7 mouse cellular contexts compared by ENCODE assay signal in the genomic region with DNA sequence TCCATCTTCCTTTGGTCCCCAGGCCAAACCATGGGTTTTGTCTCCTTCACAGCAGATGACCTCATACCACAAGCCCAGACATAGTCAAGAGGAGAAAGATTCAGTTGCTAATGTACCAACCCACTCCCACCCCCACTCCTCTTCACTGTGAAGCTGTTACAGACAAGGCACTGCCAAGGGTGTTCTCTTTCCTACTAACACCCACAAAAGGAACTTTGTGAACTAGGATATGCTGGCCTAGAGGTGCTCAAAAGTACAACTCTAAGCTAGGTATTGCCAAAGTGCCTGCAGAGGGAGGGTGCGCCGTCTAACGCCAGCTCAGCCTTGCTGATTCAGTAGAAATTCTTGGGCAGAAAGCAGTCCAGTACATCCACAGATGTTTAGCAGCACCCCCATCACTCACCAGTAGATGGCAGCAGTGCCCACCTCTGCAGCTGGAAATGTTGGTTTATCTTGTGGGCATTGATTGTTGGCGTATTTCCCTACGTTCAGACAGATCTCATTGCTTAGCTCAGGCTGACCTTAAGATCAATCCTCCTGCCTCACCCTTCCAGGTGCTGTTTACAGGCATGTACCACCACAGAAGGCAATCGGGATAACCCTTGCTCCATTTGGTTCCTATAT. TPM values are rescaled to one million over a fixed set of nuclear protein-coding genes. Genes with fewer than 3 reads are reported as not detected.
DNase-seq lines count a peak whose midpoint lies in the region; ATAC-seq and TF ChIP-seq lines count a peak whose summit lies in the region.

No protein-coding gene starts in this region.

- H3K4me1 ChIP-seq in kidney, adult 2 months (ENCODE audit: control insufficient read depth, insufficient read depth, low read length) = no peaks in the 10 kb centered on the region
- H3K4me1 ChIP-seq in limb, embryonic 11.5 days (ENCODE audit: control insufficient read depth, insufficient read depth, low read length) = no peaks in the 10 kb centered on the region
- no peaks in the 10 kb centered on the region for H3K4me1 ChIP-seq in midbrain, embryonic 16.5 days (ENCODE audit: control insufficient read depth, insufficient read depth, low read length)

- TF ChIP-seq CTCF in kidney, adult 2 months (conservative IDR thresholded peaks at IDR 0.05; ENCODE audit: insufficient read depth, insufficient read length, low read depth, low read length) = peak; percentile 99

- DNase-seq in adrenal gland, adult 18-20 months (ENCODE audit: low spot score in 2 of 2) = peak; percentile 76 to 79
- peak; percentile 76 for DNase-seq in gastrocnemius, postnatal 10 days
- peak; percentile 79 for DNase-seq in kidney, adult 2 months
- peak; percentile 90 for DNase-seq in limb, embryonic 11.5 days (ENCODE audit: low spot score)
- DNase-seq in spleen, postnatal 14 days (ENCODE audit: low spot score in 2 of 2) = peak; percentile 25 to 61

- no peak overlapping the region; the same call in 1 of the 2 replicates for H3K9ac ChIP-seq in limb, embryonic 11.5 days (ENCODE audit: low read length)
- peak overlapping the region; percentile 14; the same call in 1 of the 2 replicates for H3K9ac ChIP-seq in midbrain, embryonic 16.5 days (ENCODE audit: low read depth, low read length)

- no peak overlapping the region for H3K4me3 ChIP-seq in kidney, adult 2 months (ENCODE audit: insufficient read depth, low read depth, low read length)
- H3K4me3 ChIP-seq in limb, embryonic 11.5 days (ENCODE audit: low read depth, low read length) = no peak overlapping the region
- no peak overlapping the region for H3K4me3 ChIP-seq in midbrain, embryonic 16.5 days (ENCODE audit: low read depth, low read length)

- no peaks in the 10 kb centered on the region for H3K27me3 ChIP-seq in kidney, adult 2 months (replicated peaks; ENCODE audit: control insufficient read depth, insufficient read depth, low read length)
- H3K27me3 ChIP-seq in limb, embryonic 11.5 days (ENCODE audit: control insufficient read depth, insufficient read depth, low read length) = no peaks in the 10 kb centered on the region
- H3K27me3 ChIP-seq in midbrain, embryonic 16.5 days (ENCODE audit: control insufficient read depth, insufficient read depth, low read depth, low read length) = no peaks in the 10 kb centered on the region

- no peak overlapping the region for H3K27ac ChIP-seq in kidney, adult 2 months (ENCODE audit: insufficient read depth, low read depth, low read length)
- H3K27ac ChIP-seq in limb, embryonic 11.5 days (replicated peaks; ENCODE audit: low read depth, low read length) = no peak overlapping the region
- no peak overlapping the region for H3K27ac ChIP-seq in midbrain, embryonic 16.5 days (ENCODE audit: low read length)

- no peak for TF ChIP-seq POLR2A in kidney, adult 2 months (IDR thresholded peaks at IDR 0.05; ENCODE audit: low read depth, low read length)

- no peaks in the 10 kb centered on the region for H3K36me3 ChIP-seq in kidney, adult 2 months (ENCODE audit: control insufficient read depth, insufficient read depth, low read length)
- H3K36me3 ChIP-seq in limb, embryonic 11.5 days (ENCODE audit: control insufficient read depth, insufficient read depth, low read length) = no peaks in the 10 kb centered on the region
- no peaks in the 10 kb centered on the region for H3K36me3 ChIP-seq in midbrain, embryonic 16.5 days (ENCODE audit: control insufficient read depth, insufficient read depth, low read length)

- H3K4me2 ChIP-seq in limb, embryonic 11.5 days (ENCODE audit: low read depth, severe bottlenecking) = no peak overlapping the region
- no peak overlapping the region for H3K4me2 ChIP-seq in midbrain, embryonic 16.5 days (ENCODE audit: low read length)

- H3K9me3 ChIP-seq in limb, embryonic 11.5 days (ENCODE audit: control insufficient read depth, low read length) = no peaks in the 10 kb centered on the region
- no peaks in the 10 kb centered on the region for H3K9me3 ChIP-seq in midbrain, embryonic 16.5 days (replicated peaks; ENCODE audit: control insufficient read depth, low read length, poor library complexity, severe bottlenecking)

- peak; percentile 89 for ATAC-seq in common myeloid progenitor, adult 5-6 weeks (replicated peaks; ENCODE audit: low read depth, poor library complexity, severe bottlenecking)
- ATAC-seq in limb, embryonic 11.5 days (ENCODE audit: insufficient number of reproducible peaks, low FRiP score, low TSS enrichment, low read depth) = no peak
- peak; percentile 76 for ATAC-seq in midbrain, embryonic 16.5 days

- WGBS in kidney, adult 2 months = 15% methylated on average over 6 of the region's 6 CpGs
- 27% methylated on average over 6 of the region's 6 CpGs for WGBS in limb, embryonic 11.5 days
- 22% methylated on average over 6 of the region's 6 CpGs for WGBS in midbrain, embryonic 16.5 days

RNA-seq across cellular contexts. Expression of a gene that starts 54.0 kb away (rescaled TPM):
- total RNA-seq in adrenal gland, adult 18-20 months (2021) = 1 to 10 TPM; 4.2 to 7.8 TPM
- under 0.01 TPM in 1 of 2 replicates, not detected in the other for total RNA-seq in common myeloid progenitor, adult 5-6 weeks (2017)
- 10 to 100 TPM; 20.3 to 24.0 TPM for total RNA-seq in gastrocnemius, postnatal 10 days (2021)
- 5.9 and 10.3 TPM in 2 replicates for polyA plus RNA-seq in kidney, adult 2 months (2012; rRNA removed)
- polyA plus RNA-seq in limb, embryonic 11.5 days (2014; fragmentation: Nextera tagmentation; extraction: Ambion mirVana) = 0.08 TPM in 1 of 2 replicates, not detected in the other
- polyA plus RNA-seq in midbrain, embryonic 16.5 days (2015; fragmentation: Nextera tagmentation; extraction: Ambion mirVana) = 0.59 and 0.67 TPM in 2 replicates
